Mouse (Mus musculus) erythroblast, embryonic 14.5 days (primary cell): ENCODE measurements around the gene Mtor. TPM values are rescaled to one million over a fixed set of nuclear protein-coding genes. Genes with fewer than 3 reads are reported as not detected.

Source experiments
- H3K27me3 ChIP-seq: 2 replicates; pipeline ENCODE4 v1.6.1; 2012; ENCODE audit warnings: inconsistent platforms; ENCODE audit not compliant: control insufficient read depth
- H3K36me3 ChIP-seq: 2 replicates; pipeline ENCODE4 v1.6.1; 2012; ENCODE audit warnings: mild to moderate bottlenecking, inconsistent platforms; ENCODE audit not compliant: control insufficient read depth
- H3K4me1 ChIP-seq: 2 replicates; pipeline ENCODE4 v1.6.1; 2012; ENCODE audit warnings: inconsistent platforms; ENCODE audit not compliant: control insufficient read depth
- H3K4me3 ChIP-seq: replicated peaks from 2 replicates; pipeline ENCODE3; 2012; ENCODE audit warnings: moderate library complexity, mild to moderate bottlenecking, inconsistent platforms
- H3K9me3 ChIP-seq: 2 replicates; pipeline ENCODE4 v1.6.1; 2012; ENCODE audit warnings: low read length, inconsistent platforms, mixed read lengths; ENCODE audit not compliant: control insufficient read depth
- GATA1 ChIP-seq: IDR thresholded peaks from 2 replicates; pipeline ENCODE4 v1.6.1; 2012; ENCODE audit warnings: low read length, inconsistent platforms, mixed read lengths
- TAL1 ChIP-seq: IDR thresholded peaks from 3 replicates; pipeline ENCODE4 v1.6.1; 2012; ENCODE audit warnings: low read length, inconsistent platforms, mixed read lengths
- polyA plus RNA-seq: library from polyadenylated mRNA; stranded (reverse); fragments of >175 nt; gene quantifications from 2 replicates; pipeline ENCODE4 v1.2.3, GENCODE M21; 2012

Gene Mtor
- polyA plus RNA-seq, 1 experiment: 1.2 TPM

DNA sequence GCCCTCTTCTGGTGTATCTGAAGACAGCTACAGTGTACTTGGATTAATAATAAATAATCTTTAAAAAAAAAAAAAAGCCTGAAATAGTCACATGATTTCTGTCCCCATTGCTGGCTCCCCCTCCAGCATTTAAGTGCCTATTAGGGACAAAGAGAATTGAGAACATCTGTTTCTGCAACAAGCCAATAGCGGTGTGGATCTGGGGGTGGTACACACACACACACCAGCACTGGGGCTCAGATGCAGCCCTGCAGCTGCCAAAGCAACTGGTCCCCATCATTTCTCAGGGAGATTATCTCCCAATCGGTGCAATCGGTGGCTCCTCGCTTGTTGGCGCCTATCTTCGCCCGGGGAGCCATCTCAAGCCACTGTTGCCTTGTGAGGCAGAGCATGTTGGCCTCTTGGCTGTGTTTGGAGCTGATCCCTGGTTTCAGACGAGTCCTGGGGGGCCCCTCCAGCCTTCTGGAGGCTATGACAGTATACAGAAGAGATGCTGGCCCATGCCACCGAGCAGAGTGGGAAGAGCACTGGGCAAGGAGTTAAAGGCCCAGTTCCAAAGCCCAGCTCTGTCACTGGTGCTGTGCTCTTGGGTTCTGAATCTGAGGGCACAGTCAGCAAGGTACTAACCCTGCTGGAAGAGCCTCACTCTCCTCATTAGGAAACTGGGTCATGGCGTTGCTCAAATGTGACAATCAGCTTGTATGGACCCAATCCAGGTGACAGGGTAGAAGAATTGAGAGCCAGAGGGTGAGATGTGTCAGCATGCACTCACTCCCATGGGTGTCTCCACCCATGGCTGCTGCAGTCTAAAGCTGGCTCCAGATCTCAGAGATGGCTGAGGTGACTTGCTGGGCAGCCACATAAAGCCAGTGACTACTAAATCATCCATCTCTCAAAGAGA is 21.2 kb upstream of the Mtor start:
- Histone ChIP-seq H3K9me3 (no peaks in the 10 kb centered on the region), H3K36me3 (peaks cover 10% of the 10 kb centered on the region), H3K4me3 (no peak overlapping the region), H3K4me1 (no peaks in the 10 kb centered on the region; the same call in 1 of the 2 replicates), H3K27me3 (no peaks in the 10 kb centered on the region)
- no peak for TF ChIP-seq GATA1
- TF ChIP-seq TAL1: no peak

DNA sequence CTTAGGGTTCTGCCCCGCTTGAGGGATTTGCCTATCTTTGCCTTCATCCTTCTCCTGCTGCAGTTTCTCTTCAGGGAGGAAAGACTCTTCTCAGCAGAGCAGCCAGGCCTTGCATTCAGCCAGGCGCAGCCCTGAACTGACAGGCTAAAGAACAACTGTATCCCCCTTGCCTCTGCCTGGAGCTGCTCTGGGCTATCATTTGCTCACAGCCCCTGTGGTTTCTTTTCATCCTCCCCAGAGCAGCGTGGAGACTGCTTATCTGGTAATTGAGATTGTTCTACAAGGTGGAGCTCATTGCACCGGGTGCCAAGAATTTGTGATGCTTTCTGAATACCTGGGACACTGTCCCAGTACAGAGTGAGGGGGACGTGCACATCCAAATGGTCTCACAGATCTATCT is 19.9 kb upstream of the Mtor start:
- H3K27me3 ChIP-seq: no peaks in the 10 kb centered on the region
- H3K4me3 ChIP-seq: no peak overlapping the region
- peaks cover 23% of the 10 kb centered on the region for H3K36me3 ChIP-seq
- no peak for TF ChIP-seq TAL1
- no peak for TF ChIP-seq GATA1
- no peaks in the 10 kb centered on the region for H3K9me3 ChIP-seq
- no peaks in the 10 kb centered on the region; the same call in 1 of the 2 replicates for H3K4me1 ChIP-seq

GRCm38 (mm10) chr4:148429121-148429520 is 19.3 kb upstream of the Mtor start:
- Histone ChIP-seq H3K9me3 (no peaks in the 10 kb centered on the region), H3K4me1 (no peaks in the 10 kb centered on the region; the same call in 1 of the 2 replicates), H3K27me3 (no peaks in the 10 kb centered on the region), H3K36me3 (peaks cover 28% of the 10 kb centered on the region), H3K4me3 (no peak overlapping the region)
- TF ChIP-seq TAL1 (no peak), GATA1 (no peak)

DNA sequence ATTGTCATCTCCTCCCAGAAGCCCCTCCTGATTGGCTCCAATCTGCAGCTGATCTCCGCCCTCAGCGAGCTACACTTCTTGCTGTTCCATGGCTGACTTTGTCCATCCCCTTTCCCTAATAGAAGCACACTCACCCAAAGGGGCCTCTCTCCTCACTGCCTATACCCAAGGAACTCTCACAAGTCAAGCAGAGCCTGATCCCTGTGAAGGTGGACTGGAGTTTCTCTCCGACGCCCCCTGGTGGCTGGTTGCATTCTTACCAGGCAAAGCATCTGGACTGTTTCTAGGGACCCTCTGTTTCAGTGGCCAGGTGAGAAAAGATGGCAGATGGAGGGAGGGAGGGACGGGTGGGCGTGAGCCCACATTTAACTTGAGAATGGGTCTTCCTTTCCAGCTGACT is 18.7 kb upstream of the Mtor start:
- H3K36me3 ChIP-seq: peaks cover 34% of the 10 kb centered on the region
- H3K4me1 ChIP-seq: no peaks in the 10 kb centered on the region; the same call in 1 of the 2 replicates
- no peaks in the 10 kb centered on the region for H3K27me3 ChIP-seq
- H3K9me3 ChIP-seq: no peaks in the 10 kb centered on the region
- H3K4me3 ChIP-seq: no peak overlapping the region
- no peak for TF ChIP-seq TAL1
- TF ChIP-seq GATA1: no peak

GRCm38 (mm10) chr4:148430880-148431519 is 17.4 kb upstream of the Mtor start:
- H3K9me3 ChIP-seq: no peaks in the 10 kb centered on the region
- no peak for TF ChIP-seq GATA1
- no peak for TF ChIP-seq TAL1
- no peaks in the 10 kb centered on the region; the same call in 1 of the 2 replicates for H3K4me1 ChIP-seq
- H3K36me3 ChIP-seq: peaks cover 47% of the 10 kb centered on the region
- H3K27me3 ChIP-seq: no peaks in the 10 kb centered on the region
- H3K4me3 ChIP-seq: no peak overlapping the region

- no peak for TF ChIP-seq TAL1
- TF ChIP-seq GATA1: no peak
- H3K4me1 ChIP-seq: no peaks in the 10 kb centered on the region; the same call in 1 of the 2 replicates
- peaks cover 59% of the 10 kb centered on the region for H3K36me3 ChIP-seq
- no peaks in the 10 kb centered on the region for H3K9me3 ChIP-seq
- no peaks in the 10 kb centered on the region for H3K27me3 ChIP-seq
- no peak overlapping the region for H3K4me3 ChIP-seq
Observed at GRCm38 (mm10) chr4:148432488-148432887, 15.9 kb upstream of the Mtor start.

- peaks cover 66% of the 10 kb centered on the region for H3K36me3 ChIP-seq
- H3K9me3 ChIP-seq: no peaks in the 10 kb centered on the region
- H3K27me3 ChIP-seq: no peaks in the 10 kb centered on the region
- no peaks in the 10 kb centered on the region; the same call in 1 of the 2 replicates for H3K4me1 ChIP-seq
- TF ChIP-seq TAL1 (no peak), GATA1 (no peak)
- no peak overlapping the region for H3K4me3 ChIP-seq
Observed at GRCm38 (mm10) chr4:148433336-148433735, 15.1 kb upstream of the Mtor start.

- Histone ChIP-seq H3K36me3 (peaks cover 71% of the 10 kb centered on the region), H3K27me3 (no peaks in the 10 kb centered on the region), H3K4me1 (no peaks in the 10 kb centered on the region; the same call in none of the 2 replicates), H3K9me3 (no peaks in the 10 kb centered on the region), H3K4me3 (no peak overlapping the region)
- no peak for TF ChIP-seq TAL1
- no peak for TF ChIP-seq GATA1
Observed at GRCm38 (mm10) chr4:148433813-148434212, 14.6 kb upstream of the Mtor start.

- no peaks in the 10 kb centered on the region for H3K9me3 ChIP-seq
- no peaks in the 10 kb centered on the region for H3K27me3 ChIP-seq
- H3K4me3 ChIP-seq: no peak overlapping the region
- H3K4me1 ChIP-seq: no peaks in the 10 kb centered on the region; the same call in none of the 2 replicates
- H3K36me3 ChIP-seq: peaks cover 76% of the 10 kb centered on the region
- TF ChIP-seq TAL1: no peak
Observed at GRCm38 (mm10) chr4:148434554-148434953, 13.9 kb upstream of the Mtor start.

DNA sequence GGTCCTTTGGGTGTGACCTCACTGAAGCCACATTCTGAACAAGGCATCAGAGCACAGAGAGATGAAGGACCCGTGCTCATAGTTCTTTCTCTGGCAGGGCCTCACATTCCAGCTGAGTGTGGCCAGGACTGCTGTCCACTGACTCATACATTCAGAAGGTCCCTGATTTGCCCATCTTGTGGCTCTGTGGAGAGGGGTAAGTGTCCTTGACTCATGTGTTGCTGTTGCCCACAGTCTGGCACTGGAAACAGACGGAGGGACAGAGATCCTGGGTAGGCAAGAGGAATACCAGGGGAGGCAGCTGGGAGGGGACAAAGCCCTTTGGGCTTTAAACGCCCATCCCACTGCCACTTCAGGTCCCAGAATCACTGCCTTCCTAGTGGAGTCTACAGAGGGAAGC is 13.3 kb upstream of the Mtor start:
- no peak for TF ChIP-seq TAL1
- TF ChIP-seq GATA1: no peak
- Histone ChIP-seq H3K4me3 (no peak overlapping the region), H3K9me3 (no peaks in the 10 kb centered on the region), H3K4me1 (no peaks in the 10 kb centered on the region; the same call in none of the 2 replicates), H3K36me3 (peaks cover 78% of the 10 kb centered on the region), H3K27me3 (no peaks in the 10 kb centered on the region)
